Mouse (Mus musculus) spleen, postnatal 4 days (tissue): ENCODE data around the gene Dis3l.

ENCODE experiments used
- DNase-seq, 2 experiments: peaks; one replicate each; pipeline ENCODE4 v3.0.0; 2022; ENCODE audit warnings: low spot score in 2 of 2

Gene Dis3l

DNA sequence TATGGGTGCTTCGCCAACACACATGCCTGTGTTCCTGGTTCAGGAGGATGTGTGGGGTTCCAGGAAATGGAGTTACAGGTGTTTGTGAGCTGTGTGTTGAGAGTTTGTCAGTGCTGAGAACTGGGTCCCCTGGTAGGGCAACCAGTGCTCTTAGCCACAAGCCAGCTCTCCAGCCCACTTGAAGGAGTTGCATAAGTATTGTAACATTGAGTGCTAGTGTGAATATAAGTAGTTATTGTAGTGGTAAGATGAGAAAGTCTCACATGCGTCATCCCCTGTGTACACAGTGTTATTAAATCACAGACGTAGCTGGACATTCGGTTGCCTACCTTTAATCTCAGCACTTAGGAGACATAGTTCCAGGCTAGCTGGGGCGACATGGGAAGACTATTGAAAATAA lies 81.2 kb downstream of the Dis3l start:
- no peak for DNase-seq
